Mouse (Mus musculus) heart, embryonic 14.5 days (tissue): Measurements from ENCODE around the gene Poc1b. TPM values are rescaled to one million over a fixed set of nuclear protein-coding genes. Genes with fewer than 3 reads are reported as not detected.
A peak's percentile ranks its signal among the peaks of the same experiment; 100 is the strongest.
"Not testable (repeated sequence)": the region's sequence is repeated elsewhere in the genome, so short reads cannot be mapped to it uniquely, and the experiment has no call there.

Experiments used
- ATAC-seq: fragments of 200-750 bp; cut with Nextera tagmentation; 2 replicates; pipeline ENCODE4 v1.8.0; 2017; ENCODE audit warnings: low read depth, moderate TSS enrichment; ENCODE audit not compliant: insufficient number of reproducible peaks, insufficient read depth, low FRiP score
- H3K27ac ChIP-seq, 2 experiments: fragments of 200-500 bp in 1 of 2; fragments of 300-500 bp in 1 of 2; sonication (generic) in 1 of 2; replicated peaks in 1 of 2; 2 replicates each; pipeline ENCODE4 v1.5.1; 2012 to 2014; ENCODE audit warnings: low read depth in 2 of 2, low read length in 2 of 2, control low read depth in 1 of 2, mild to moderate bottlenecking in 1 of 2, mixed read lengths in 1 of 2; ENCODE audit not compliant: control insufficient read depth in 1 of 2, insufficient read depth in 1 of 2
- H3K27me3 ChIP-seq: fragments of 300-500 bp; sonication (generic); 2 replicates; pipeline ENCODE4 v1.6.1; 2014; ENCODE audit warnings: mild to moderate bottlenecking, low read length, control low read depth; ENCODE audit not compliant: control insufficient read depth, insufficient read depth
- H3K36me3 ChIP-seq: fragments of 300-500 bp; sonication (generic); 2 replicates; pipeline ENCODE4 v1.6.1; 2014; ENCODE audit warnings: mild to moderate bottlenecking, control low read depth, low read length, mixed read lengths; ENCODE audit not compliant: control insufficient read depth, insufficient read depth
- H3K4me1 ChIP-seq, 2 experiments: fragments of 200-500 bp in 1 of 2; fragments of 300-500 bp in 1 of 2; sonication (generic) in 1 of 2; 2 replicates each; pipeline ENCODE4 v1.6.1; 2012 to 2014; ENCODE audit warnings: low read length in 2 of 2, control low read depth in 1 of 2, mixed read lengths in 1 of 2; ENCODE audit not compliant: control insufficient read depth in 2 of 2, insufficient read depth in 2 of 2
- H3K4me2 ChIP-seq: fragments of 300-500 bp; sonication (generic); 2 replicates; pipeline ENCODE4 v1.6.1; 2014; ENCODE audit warnings: mild to moderate bottlenecking, low read length
- H3K4me3 ChIP-seq, 2 experiments: fragments of 200-500 bp in 1 of 2; fragments of 300-500 bp in 1 of 2; sonication (generic) in 1 of 2; 2 replicates each; pipeline ENCODE4 v1.5.1; 2012 to 2014; ENCODE audit warnings: low read length in 2 of 2, mild to moderate bottlenecking in 2 of 2, control low read depth in 1 of 2, low read depth in 1 of 2, moderate library complexity in 1 of 2; ENCODE audit not compliant: control insufficient read depth in 1 of 2, insufficient read depth in 1 of 2
- H3K9ac ChIP-seq: fragments of 300-500 bp; sonication (generic); 2 replicates; pipeline ENCODE4 v1.6.1; 2014; ENCODE audit warnings: mild to moderate bottlenecking, low read length
- H3K9me3 ChIP-seq: fragments of 300-500 bp; sonication (generic); 2 replicates; pipeline ENCODE4 v1.6.1; 2016; ENCODE audit warnings: low read length, control low read depth; ENCODE audit not compliant: control insufficient read depth
- WGBS: fragments of 180-500 bp; shearing (Covaris S2); extraction: QIAGEN DNeasy Blood & Tissue Kit; methylation state at CpG from one replicate; pipeline ENCODE4 v1.1.7; 2014; 5-methylcytosine and 5-hydroxymethylcytosine counted together
- polyA plus RNA-seq: library from polyadenylated mRNA; unstranded; fragments of >200 nt; fragmentation: Nextera tagmentation; extraction: Ambion mirVana; gene quantifications from 2 replicates; pipeline ENCODE4 v1.2.1, GENCODE M21; 2014

Poc1b gene
- polyA plus RNA-seq, 1 experiment from 2014 or later = 11.7 TPM

GRCm38 (mm10) chr10:99214421-99215299, 107.8 kb downstream of the Poc1b start:
- Histone ChIP-seq H3K9ac (0 out of 2 replicates have a peak overlapping the region, but pooled peaks have one; percentile 25), H3K27ac (peak overlapping the region; percentile 53 to 77), H3K4me2 (0 out of 2 replicates have a peak overlapping the region, but pooled peaks have one; percentile 7), H3K9me3 (no peaks in the 10 kb centered on the region), H3K27me3 (no peaks in the 10 kb centered on the region), H3K36me3 (no peaks in the 10 kb centered on the region), H3K4me1 (0 out of 4 replicates have a peak, but pooled peaks cover 0 to 3% of the 10 kb centered on the region in 2 experiments), H3K4me3 (no peak overlapping the region)
- peak; percentile 21; the same call in 1 of the 2 replicates for ATAC-seq
- 48% methylated on average over 15 of the region's 15 CpGs for WGBS

- H3K4me1 ChIP-seq, H3K27ac ChIP-seq, H3K9ac ChIP-seq, H3K4me3 ChIP-seq, ATAC-seq, H3K9me3 ChIP-seq, H3K36me3 ChIP-seq, H3K4me2 ChIP-seq, H3K27me3 ChIP-seq: not testable (repeated sequence)
- WGBS = 90% methylated on average over 12 of the region's 15 CpGs
These were observed 109.7 kb downstream of the Poc1b start for GRCm38 (mm10) chr10:99216570-99216969.

- no peaks in the 10 kb centered on the region for H3K9me3 ChIP-seq
These were observed 114.7 kb downstream of the Poc1b start for GRCm38 (mm10) chr10:99221540-99221939.

GRCm38 (mm10) chr10:99222726-99223125, 115.9 kb downstream of the Poc1b start:
- H3K36me3 ChIP-seq = no peaks in the 10 kb centered on the region
- no peaks in the 10 kb centered on the region for H3K27me3 ChIP-seq
- no peak overlapping the region for H3K9ac ChIP-seq
- 82% methylated on average over 5 of the region's 5 CpGs for WGBS
- H3K9me3 ChIP-seq = no peaks in the 10 kb centered on the region
- ATAC-seq = no peak
- no peak overlapping the region for H3K27ac ChIP-seq
- H3K4me2 ChIP-seq = no peak overlapping the region
- no peak overlapping the region for H3K4me3 ChIP-seq
- peaks cover 3 to 16% of the 10 kb centered on the region in 2 experiments; a peak in 2 of 4 replicates for H3K4me1 ChIP-seq

More at GRCm38 (mm10) chr10:99221540-99221939, 114.7 kb downstream of the Poc1b start:
- Histone ChIP-seq H3K4me2 (no peak overlapping the region), H3K27me3 (no peaks in the 10 kb centered on the region), H3K4me1 (peaks cover 0 to 7% of the 10 kb centered on the region in 2 experiments; a peak in 1 of 4 replicates), H3K4me3 (no peak overlapping the region), H3K9ac (no peak overlapping the region), H3K27ac (no peak overlapping the region), H3K36me3 (no peaks in the 10 kb centered on the region)
- 88% methylated on average over 8 of the region's 8 CpGs for WGBS
- ATAC-seq = no peak

GRCm38 (mm10) chr10:99224218-99224617, 117.4 kb downstream of the Poc1b start:
- H3K4me1 ChIP-seq = peaks cover 13 to 28% of the 10 kb centered on the region in 2 experiments
- H3K4me3 ChIP-seq = no peak overlapping the region
- H3K9ac ChIP-seq = 0 out of 2 replicates have a peak overlapping the region, but pooled peaks have one; percentile 9
- H3K4me2 ChIP-seq = no peak overlapping the region
- 41% methylated on average over 3 of the region's 3 CpGs for WGBS
- no peaks in the 10 kb centered on the region for H3K27me3 ChIP-seq
- no peaks in the 10 kb centered on the region for H3K9me3 ChIP-seq
- H3K27ac ChIP-seq = no peak overlapping the region
- no peak for ATAC-seq
- H3K36me3 ChIP-seq = no peaks in the 10 kb centered on the region

- 75% methylated on average over 5 of the region's 5 CpGs for WGBS
- ATAC-seq = no peak
- Histone ChIP-seq H3K27me3 (no peaks in the 10 kb centered on the region), H3K36me3 (no peaks in the 10 kb centered on the region), H3K27ac (no peak overlapping the region), H3K9me3 (no peaks in the 10 kb centered on the region), H3K9ac (no peak overlapping the region), H3K4me3 (no peak overlapping the region), H3K4me1 (peaks cover 13 to 28% of the 10 kb centered on the region in 2 experiments), H3K4me2 (no peak overlapping the region)
These were observed 119.9 kb downstream of the Poc1b start for GRCm38 (mm10) chr10:99226782-99227181.

- Histone ChIP-seq H3K27me3 (no peaks in the 10 kb centered on the region), H3K4me3 (0 out of 4 replicates have a peak overlapping the region, but pooled peaks of 1 of the 2 experiments have one; percentile 1), H3K4me1 (peaks cover 13 to 37% of the 10 kb centered on the region in 2 experiments), H3K9me3 (no peaks in the 10 kb centered on the region), H3K9ac (no peak overlapping the region), H3K4me2 (peak overlapping the region; percentile 46), H3K36me3 (no peaks in the 10 kb centered on the region), H3K27ac (peak overlapping the region; percentile 6 to 61; a peak in 3 of 4 replicates)
- 36% methylated on average over 17 of the region's 17 CpGs for WGBS
- no peak for ATAC-seq
These were observed 121.4 kb downstream of the Poc1b start for GRCm38 (mm10) chr10:99227968-99228864.
